Mouse (Mus musculus) testis, adult 2 months (tissue): ENCODE results near the gene Nkx2-5.

Experiments
- CTCF ChIP-seq: fragments of 200-500 bp; IDR thresholded peaks from 2 replicates; pipeline ENCODE4 v1.5.1; 2012; ENCODE audit warnings: low read depth, mild to moderate bottlenecking, inconsistent platforms, low read length, moderate library complexity; ENCODE audit not compliant: control insufficient read depth, insufficient read depth, insufficient replicate concordance
- POLR2A ChIP-seq: fragments of 200-500 bp; IDR thresholded peaks from 2 replicates; pipeline ENCODE4 v1.6.1; 2012; ENCODE audit warnings: low read depth, mild to moderate bottlenecking, inconsistent platforms, low read length, moderate library complexity; ENCODE audit not compliant: control insufficient read depth

DNA sequence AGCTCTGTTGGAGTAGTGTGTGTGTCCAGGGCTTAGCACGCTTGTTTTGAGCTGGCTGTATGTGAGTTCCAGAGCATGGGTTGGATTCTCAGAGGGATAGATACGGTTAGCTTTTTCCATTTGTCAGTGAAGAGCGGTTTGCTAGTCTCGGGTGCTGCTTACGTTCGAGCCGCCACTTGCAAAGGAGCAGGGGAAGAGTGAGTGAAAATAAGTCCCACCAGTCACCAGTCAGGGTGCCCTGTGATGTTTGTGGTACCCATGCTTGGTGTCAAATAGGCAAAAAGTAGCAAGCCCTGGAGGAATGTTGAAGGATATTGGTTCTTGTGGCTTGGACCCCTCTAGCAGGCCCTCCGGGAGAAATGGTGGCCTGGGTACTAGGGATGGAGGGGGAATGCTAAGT lies 55.8 kb downstream of the Nkx2-5 start:
- TF ChIP-seq POLR2A (no peak), CTCF (no peak)
